Mouse (Mus musculus) ZHBTc4 (cell line): Measurements from ENCODE around the gene Slc30a5.

Experiments used
- DNase-seq: peaks from one replicate; pipeline ENCODE4 v3.0.0-alpha.2; 2011; ENCODE audit warnings: low read depth, low spot score

The Slc30a5 gene

DNA sequence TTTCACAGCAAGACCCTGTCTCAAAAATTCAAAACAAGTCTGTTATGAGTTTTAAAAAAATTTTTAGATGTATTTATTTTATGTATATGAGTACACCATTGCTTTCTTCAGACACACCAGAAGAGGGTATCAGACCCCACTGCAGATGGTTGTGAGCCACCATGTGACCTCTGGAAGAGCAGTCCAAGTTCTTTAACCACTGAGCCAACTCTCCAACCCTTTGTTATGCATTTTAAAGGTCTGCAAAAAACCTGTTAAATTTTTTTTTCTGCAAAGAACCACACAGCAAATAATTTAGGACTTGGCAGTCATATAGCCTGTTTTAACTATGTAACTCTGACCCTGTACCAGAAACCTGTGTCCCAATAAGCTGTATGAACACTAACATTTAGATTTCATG, 58.5 kb downstream of the Slc30a5 start:
- no peak for DNase-seq

DNA sequence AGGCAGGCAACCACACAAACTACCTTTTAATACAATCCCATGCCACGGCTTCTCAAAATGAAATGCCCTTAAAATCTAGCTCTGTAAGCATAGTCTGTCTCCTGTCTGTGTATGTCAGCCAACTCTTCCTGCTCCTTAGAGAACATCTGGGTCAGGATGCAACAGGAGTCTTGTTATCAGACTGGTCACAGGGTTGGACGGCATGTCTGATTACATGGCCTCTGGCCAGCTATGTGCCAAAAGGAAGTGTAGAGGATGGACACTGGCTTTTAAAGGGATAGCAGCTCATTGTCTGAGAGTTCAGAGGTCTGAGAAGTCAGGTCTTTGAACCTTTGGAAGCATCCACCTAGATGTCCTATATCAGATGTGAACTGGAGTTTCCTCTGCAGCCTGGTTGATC, 77.9 kb downstream of the Slc30a5 start:
- no peak for DNase-seq

DNA sequence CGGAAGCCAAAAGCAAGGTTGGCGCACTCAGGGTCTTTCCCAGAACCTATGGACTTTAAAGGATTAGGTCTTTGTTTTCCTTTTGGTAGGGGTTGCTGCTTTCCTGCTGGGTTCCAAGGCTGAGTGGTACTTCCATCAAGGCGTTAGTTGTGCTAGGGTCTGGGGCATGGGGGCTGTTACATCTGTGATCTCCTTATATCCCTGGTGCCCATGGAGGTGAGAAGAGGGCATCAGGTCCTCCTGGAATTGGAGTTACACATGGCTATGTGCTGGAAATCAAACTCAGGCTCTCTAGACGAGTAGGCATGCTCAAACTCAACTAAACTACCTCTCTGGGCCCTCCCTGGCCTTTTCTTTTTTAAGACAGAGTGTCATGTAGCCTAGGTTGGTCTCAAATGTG, 79.0 kb downstream of the Slc30a5 start:
- DNase-seq = no peak

DNA sequence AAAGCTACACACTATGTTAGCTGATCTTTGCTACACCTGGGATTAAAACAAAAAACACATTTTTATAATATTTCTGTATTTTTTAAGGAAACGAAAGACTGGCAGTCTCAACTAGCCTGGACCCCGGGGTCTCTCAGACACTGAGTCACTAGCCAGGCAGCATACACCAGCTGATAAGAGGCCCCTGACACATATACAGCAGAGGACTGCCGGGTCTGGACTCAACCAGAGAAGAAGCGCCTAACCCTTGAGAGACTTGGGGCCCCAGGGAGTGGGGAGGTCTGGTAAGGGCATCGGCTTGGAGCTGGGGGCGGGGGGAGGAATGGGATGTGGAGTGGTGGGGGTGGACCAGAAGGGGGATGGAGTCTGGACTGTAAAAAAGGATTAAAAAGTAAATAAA, 80.2 kb downstream of the Slc30a5 start:
- no peak for DNase-seq
